Mouse (Mus musculus): ENCODE results near the gene Olfr596. TPM values are rescaled to one million over a fixed set of nuclear protein-coding genes. Genes with fewer than 3 reads are reported as not detected.

Gene Olfr596
- total RNA-seq (2023), result not detected

GRCm38 (mm10) chr7:103305348-103305747 is at the start of gene Olfr596:
Gene Olfr596 (plus strand): TSS chr7:103305648.

GRCm38 (mm10) chr7:103316015-103316414 is 10.6 kb downstream of the Olfr596 start, which contains the start of gene Olfr597:
Gene Olfr597 (plus strand): TSS chr7:103316315.

GRCm38 (mm10) chr7:103323268-103323667 is 17.8 kb downstream of the Olfr596 start, which contains the start of gene Olfr598:
Gene Olfr598 (plus strand): TSS chr7:103323568.

GRCm38 (mm10) chr7:103335617-103336016 is 30.2 kb downstream of the Olfr596 start, which contains the start of gene Olfr599:
Gene Olfr599 (plus strand): TSS chr7:103335917.

GRCm38 (mm10) chr7:103349569-103349968 is 44.1 kb downstream of the Olfr596 start, which contains the start of gene Olfr600:
Gene Olfr600 (minus strand): TSS chr7:103349669.

Other genes with a start within 250 kb of the Olfr596 start
- gene Olfr584, start 223.8 kb upstream of the Olfr596 start, total RNA-seq (2023), result not detected
- not detected for gene Olfr585, start 207.9 kb upstream of the Olfr596 start, total RNA-seq (2023)
- gene Olfr586, start 180.0 kb upstream of the Olfr596 start, total RNA-seq (2023), result not detected
- gene Olfr588-ps1, start 164.8 kb upstream of the Olfr596 start, total RNA-seq (2023), result not detected
- gene Olfr589, start 149.3 kb upstream of the Olfr596 start, total RNA-seq (2023), result not detected
- gene Olfr591, start 127.3 kb upstream of the Olfr596 start, total RNA-seq (2023), result not detected
- gene Olfr592, start 120.8 kb upstream of the Olfr596 start, total RNA-seq (2023), result not detected
- not detected for gene Olfr593, start 93.8 kb upstream of the Olfr596 start, total RNA-seq (2023)
- gene Olfr594, start 88.7 kb upstream of the Olfr596 start, total RNA-seq (2023), result not detected
- gene Usp17ld, start 53.1 kb upstream of the Olfr596 start, total RNA-seq (2023), result not detected
- not detected for gene Olfr597, start 10.7 kb downstream of the Olfr596 start, total RNA-seq (2023)
- gene Olfr598, start 17.9 kb downstream of the Olfr596 start, total RNA-seq (2023), result not detected
- gene Olfr599, start 30.3 kb downstream of the Olfr596 start, total RNA-seq (2023), result not detected
- not detected for gene Olfr600, start 44.0 kb downstream of the Olfr596 start, total RNA-seq (2023)
- gene Olfr601, start 57.0 kb downstream of the Olfr596 start, total RNA-seq (2023), result not detected
- gene Olfr603, start 80.5 kb downstream of the Olfr596 start, total RNA-seq (2023), result not detected
- gene Usp17lc, start 109.4 kb downstream of the Olfr596 start, total RNA-seq (2023), result not detected
- not detected for gene Olfr605, start 139.8 kb downstream of the Olfr596 start, total RNA-seq (2023)
- not detected for gene Olfr606, start 143.4 kb downstream of the Olfr596 start, total RNA-seq (2023)
- not detected for gene Olfr607, start 158.5 kb downstream of the Olfr596 start, total RNA-seq (2023)
- not detected for gene Olfr608, start 164.2 kb downstream of the Olfr596 start, total RNA-seq (2023)
- gene Olfr609, start 192.4 kb downstream of the Olfr596 start, total RNA-seq (2023), result not detected
- not detected for gene Olfr610, start 206.5 kb downstream of the Olfr596 start, total RNA-seq (2023)
- gene Olfr611, start 215.2 kb downstream of the Olfr596 start, total RNA-seq (2023), result not detected
- not detected for gene Olfr612, start 237.1 kb downstream of the Olfr596 start, total RNA-seq (2023)
- gene Olfr613, start 242.4 kb downstream of the Olfr596 start, total RNA-seq (2023), result not detected